Comparison of ENCODE assay signal across 11 mouse cellular contexts in the genomic region with DNA sequence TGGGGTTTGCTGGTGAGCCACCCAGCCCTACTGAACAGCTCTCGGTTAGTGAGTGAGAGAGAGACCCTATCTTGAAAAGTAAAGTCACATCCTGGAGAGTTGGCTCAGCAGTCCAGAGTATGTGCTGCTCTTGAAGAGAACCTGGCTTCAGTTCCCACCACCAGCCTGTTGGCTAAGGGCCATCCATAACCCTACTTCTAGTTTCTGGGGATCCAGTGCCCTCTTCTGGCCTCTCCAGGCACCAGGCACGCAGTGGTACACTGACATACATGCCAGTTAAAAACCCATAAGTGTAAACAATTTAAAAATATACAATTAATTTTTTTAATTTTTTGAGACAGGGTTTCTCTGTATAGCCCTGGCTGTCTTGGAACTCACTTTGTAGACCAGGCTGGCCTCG. TPM values are rescaled to one million over a fixed set of nuclear protein-coding genes. Genes with fewer than 3 reads are reported as not detected.
A peak's percentile ranks its signal among the peaks of the same experiment; 100 is the strongest.
DNase-seq lines count a peak whose midpoint lies in the region; ATAC-seq and TF ChIP-seq lines count a peak whose summit lies in the region.
"Had no signal": no experiment of that assay in that cellular context is flagged by ENCODE, and none has a peak within 500 bp of the region (broad histone marks: within the 10 kb centered on the region; RNA-seq: fewer than 3 reads in every experiment).

No protein-coding gene starts in this region.

- intact Hi-C loops in left cerebral cortex, postnatal 36 days (cut with DNase I): no loop called here

- peak; percentile 62 for DNase-seq in CD4-positive, CD25-positive, alpha-beta regulatory T cell, adult 2 months (ENCODE audit: low read depth, low spot score)
- no peak for DNase-seq in lung, embryonic 14.5 days
- DNase-seq in lung, postnatal 14 days: no peak
- DNase-seq in thymus, postnatal 14 days: peak; percentile 37
- DNase-seq in left cerebral cortex, postnatal 36 days (ENCODE audit: low spot score in 2 of 2): no peak
- DNase-seq: cerebellum, postnatal 36 days; heart, adult 18-20 months had no signal

- 67% methylated on average over 3 of the region's 3 CpGs for WGBS in lung, embryonic 14.5 days

- H3K36me3 ChIP-seq in lung, embryonic 14.5 days (ENCODE audit: insufficient read depth): peaks cover 8% of the 10 kb centered on the region

- H3K9ac ChIP-seq in lung, embryonic 14.5 days: no peak overlapping the region

- 0 out of 2 replicates have a peak, but pooled peaks cover 3% of the 10 kb centered on the region for H3K4me1 ChIP-seq in lung, embryonic 14.5 days (ENCODE audit: insufficient read depth)

- no peak for ATAC-seq in CD4-positive, CD25-positive, alpha-beta regulatory T cell, adult 4 months
- no peak for ATAC-seq in lung, embryonic 14.5 days (ENCODE audit: insufficient read depth)
- peak; percentile 49 for ATAC-seq in granulocyte monocyte progenitor cell, adult 5-6 weeks (replicated peaks; ENCODE audit: poor library complexity, severe bottlenecking)
- ATAC-seq in inflammation-experienced regulatory T-cells, adult 6 months: no peak

- no peaks in the 10 kb centered on the region for H3K27me3 ChIP-seq in lung, embryonic 14.5 days (ENCODE audit: insufficient read depth, low read length)

- H3K4me3 ChIP-seq in lung, embryonic 14.5 days (ENCODE audit: low read depth, low read length): no peak overlapping the region

- no peaks in the 10 kb centered on the region for H3K9me3 ChIP-seq in lung, embryonic 14.5 days (ENCODE audit: low read depth, low read length)

- peak; percentile 33 for TF ChIP-seq CTCF in lung, embryonic 14.5 days (IDR thresholded peaks at IDR 0.05; ENCODE audit: low read depth)

- H3K4me2 ChIP-seq in lung, embryonic 14.5 days: no peak overlapping the region

- H3K27ac ChIP-seq in lung, embryonic 14.5 days (ENCODE audit: low read depth): no peak overlapping the region
- H3K27ac ChIP-seq: macrophage had no signal

RNA-seq across cellular contexts. Expression of a gene that starts 2.2 kb away (rescaled TPM):
- 100 to 1,000 TPM; 174 to 204 TPM for polyA plus RNA-seq in CD4-positive, CD25-positive, alpha-beta regulatory T cell, adult 4 months (2017; shearing (Covaris generic))
- 11.4 and 12.1 TPM in 2 replicates for polyA plus RNA-seq in lung, embryonic 14.5 days (2014; fragmentation: Nextera tagmentation; extraction: Ambion mirVana)
- total RNA-seq in granulocyte monocyte progenitor cell, adult 5-6 weeks (2014; fragmentation: Nextera tagmentation): 26.9 and 29.5 TPM in 2 replicates
- 27.7 and 33.0 TPM in 2 replicates for total RNA-seq in granulocyte monocyte progenitor cell, adult 5-6 weeks (2017)
- 100 to 1,000 TPM; 143 to 171 (median 153) TPM for polyA plus RNA-seq in inflammation-experienced regulatory T-cells, adult 6 months (2017; shearing (Covaris generic))
- 1 to 10 TPM; 3.2 to 3.4 TPM for total RNA-seq in left cerebral cortex, postnatal 36 days (2021)

RNA-seq across cellular contexts. Expression of a gene that starts 8.3 kb away (rescaled TPM):
- polyA plus RNA-seq in CD4-positive, CD25-positive, alpha-beta regulatory T cell, adult 4 months (2017; shearing (Covaris generic)): 100 to 1,000 TPM; 407 to 740 TPM
- polyA plus RNA-seq in lung, embryonic 14.5 days (2014; fragmentation: Nextera tagmentation; extraction: Ambion mirVana): 421 and 428 TPM in 2 replicates
- total RNA-seq in granulocyte monocyte progenitor cell, adult 5-6 weeks (2014; fragmentation: Nextera tagmentation): 1,057 and 1,193 TPM in 2 replicates
- 795 and 2,552 TPM in 2 replicates for total RNA-seq in granulocyte monocyte progenitor cell, adult 5-6 weeks (2017)
- polyA plus RNA-seq in inflammation-experienced regulatory T-cells, adult 6 months (2017; shearing (Covaris generic)): 100 to 1,000 TPM; 523 to 733 (median 603) TPM
- 10 to 100 TPM; 32.6 to 46.9 TPM for total RNA-seq in left cerebral cortex, postnatal 36 days (2021)

RNA-seq across cellular contexts. Expression of a gene that starts 14.4 kb away (rescaled TPM):
- polyA plus RNA-seq in CD4-positive, CD25-positive, alpha-beta regulatory T cell, adult 4 months (2017; shearing (Covaris generic)): under 1 TPM in 1 of 2 experiments, not detected in 1; 0.23 TPM
- 4.7 and 5.6 TPM in 2 replicates for polyA plus RNA-seq in lung, embryonic 14.5 days (2014; fragmentation: Nextera tagmentation; extraction: Ambion mirVana)
- total RNA-seq in granulocyte monocyte progenitor cell, adult 5-6 weeks (2014; fragmentation: Nextera tagmentation): 1.4 and 3.0 TPM in 2 replicates
- 0.52 and 2.2 TPM in 2 replicates for total RNA-seq in granulocyte monocyte progenitor cell, adult 5-6 weeks (2017)
- polyA plus RNA-seq in inflammation-experienced regulatory T-cells, adult 6 months (2017; shearing (Covaris generic)): not detected
- 100 to 1,000 TPM; 139 to 164 TPM for total RNA-seq in left cerebral cortex, postnatal 36 days (2021)

RNA-seq across cellular contexts. Expression of a gene that starts 15.6 kb away (rescaled TPM):
- polyA plus RNA-seq in CD4-positive, CD25-positive, alpha-beta regulatory T cell, adult 4 months (2017; shearing (Covaris generic)): 1 to 10 TPM; 1.1 to 1.5 TPM
- polyA plus RNA-seq in lung, embryonic 14.5 days (2014; fragmentation: Nextera tagmentation; extraction: Ambion mirVana): 36.3 and 38.2 TPM in 2 replicates
- total RNA-seq in granulocyte monocyte progenitor cell, adult 5-6 weeks (2014; fragmentation: Nextera tagmentation): 77.1 and 85.8 TPM in 2 replicates
- 56.3 and 66.2 TPM in 2 replicates for total RNA-seq in granulocyte monocyte progenitor cell, adult 5-6 weeks (2017)
- 1 to 10 TPM; 1.7 to 2.5 (median 1.9) TPM for polyA plus RNA-seq in inflammation-experienced regulatory T-cells, adult 6 months (2017; shearing (Covaris generic))
- 10 to 100 TPM; 33.9 to 36.1 TPM for total RNA-seq in left cerebral cortex, postnatal 36 days (2021)

RNA-seq across cellular contexts. Expression of a gene that starts 25.3 kb away (rescaled TPM):
- polyA plus RNA-seq in CD4-positive, CD25-positive, alpha-beta regulatory T cell, adult 4 months (2017; shearing (Covaris generic)): 1 to 10 TPM; 1.7 to 2.1 TPM
- polyA plus RNA-seq in lung, embryonic 14.5 days (2014; fragmentation: Nextera tagmentation; extraction: Ambion mirVana): 9.3 and 11.5 TPM in 2 replicates
- total RNA-seq in granulocyte monocyte progenitor cell, adult 5-6 weeks (2014; fragmentation: Nextera tagmentation): 0.49 and 2.7 TPM in 2 replicates
- 0.52 and 9.1 TPM in 2 replicates for total RNA-seq in granulocyte monocyte progenitor cell, adult 5-6 weeks (2017)
- 1 to 10 TPM; 1.6 to 2.2 (median 2.1) TPM for polyA plus RNA-seq in inflammation-experienced regulatory T-cells, adult 6 months (2017; shearing (Covaris generic))
- 1 to 10 TPM; 3.3 to 4.7 TPM for total RNA-seq in left cerebral cortex, postnatal 36 days (2021)

Comparison
In these comparisons a context has a peak if more than half of its experiments do, and no peak if none do; other contexts are left out.
1. DNase-seq: peak in CD4-positive, CD25-positive, alpha-beta regulatory T cell, adult 2 months (single experiment) and thymus, postnatal 14 days (single experiment); none in lung, embryonic 14.5 days (single experiment), lung, postnatal 14 days (single experiment) and left cerebral cortex, postnatal 36 days (0 of 2).
2. RNA of a gene that starts 2.2 kb away (polyA plus RNA-seq): 174 to 204 TPM in CD4-positive, CD25-positive, alpha-beta regulatory T cell, adult 4 months and 143 to 171 TPM in inflammation-experienced regulatory T-cells, adult 6 months; 11.4 to 12.1 TPM in lung, embryonic 14.5 days; every median in the first group is over 10 times any median in the second.